Mouse (Mus musculus) liver, embryonic 14.5 days (tissue): ENCODE results near the gene Dpysl5. TPM values are rescaled to one million over a fixed set of nuclear protein-coding genes. Genes with fewer than 3 reads are reported as not detected.

Source experiments
- ATAC-seq: fragments of 200-750 bp; cut with Nextera tagmentation; 2 replicates; pipeline ENCODE4 v1.8.0; 2017; ENCODE audit warnings: moderate number of reproducible peaks, mild to moderate bottlenecking, moderate library complexity; ENCODE audit not compliant: insufficient read depth
- DNase-seq, 3 experiments: peaks; one replicate each; pipeline ENCODE4 v3.0.0-alpha.2; 2012 to 2013; ENCODE audit warnings: low read depth in 3 of 3, low spot score in 3 of 3
- H3K27ac ChIP-seq: fragments of 300-500 bp; sonication (generic); 2 replicates; pipeline ENCODE4 v1.5.1; 2014; ENCODE audit warnings: moderate library complexity, mild to moderate bottlenecking, control low read depth, inconsistent platforms
- H3K27me3 ChIP-seq: fragments of 300-500 bp; sonication (generic); 2 replicates; pipeline ENCODE4 v1.6.1; 2014; ENCODE audit warnings: mild to moderate bottlenecking, low read length, moderate library complexity; ENCODE audit not compliant: control insufficient read depth, insufficient read depth
- H3K36me3 ChIP-seq: fragments of 300-500 bp; sonication (generic); replicated peaks from 2 replicates; pipeline ENCODE4 v1.6.1; 2014; ENCODE audit warnings: low read depth; ENCODE audit not compliant: control insufficient read depth, insufficient read depth
- H3K4me1 ChIP-seq, 2 experiments: fragments of 200-500 bp in 1 of 2; fragments of 300-500 bp in 1 of 2; sonication (generic) in 1 of 2; replicated peaks; 2 replicates each; pipeline ENCODE4 v1.6.1; 2012 to 2014; ENCODE audit warnings: antibody characterized with exemption in 1 of 2, inconsistent platforms in 1 of 2, low read length in 1 of 2; ENCODE audit not compliant: control insufficient read depth in 2 of 2, insufficient read depth in 2 of 2
- H3K4me2 ChIP-seq: fragments of 300-500 bp; sonication (generic); 2 replicates; pipeline ENCODE4 v1.6.1; 2014; ENCODE audit warnings: low read depth, mild to moderate bottlenecking, control low read depth, moderate library complexity
- H3K4me3 ChIP-seq, 2 experiments: fragments of 200-500 bp in 1 of 2; fragments of 300-500 bp in 1 of 2; sonication (generic) in 1 of 2; 2 replicates each; pipeline ENCODE4 v1.5.1; 2012 to 2014; ENCODE audit warnings: low read depth in 2 of 2, low read length in 2 of 2, mild to moderate bottlenecking in 2 of 2, control low read depth in 1 of 2, inconsistent platforms in 1 of 2, moderate library complexity in 1 of 2; ENCODE audit not compliant: insufficient read depth in 1 of 2
- H3K9ac ChIP-seq: fragments of 300-500 bp; sonication (generic); replicated peaks from 2 replicates; pipeline ENCODE4 v1.6.1; 2014; ENCODE audit warnings: mild to moderate bottlenecking, control low read depth, moderate library complexity
- H3K9me3 ChIP-seq: fragments of 300-500 bp; sonication (generic); 2 replicates; pipeline ENCODE4 v1.6.1; 2016; ENCODE audit warnings: low read length, mixed read lengths; ENCODE audit not compliant: control insufficient read depth
- CTCF ChIP-seq: IDR thresholded peaks from 2 replicates; pipeline ENCODE4 v1.5.1; 2016; ENCODE audit warnings: antibody characterized with exemption, low read depth, control low read depth
- EP300 ChIP-seq: IDR thresholded peaks from 2 replicates; pipeline ENCODE4 v1.6.1; 2016; ENCODE audit warnings: antibody characterized with exemption, low read depth
- WGBS: fragments of 180-500 bp; shearing (Covaris S2); extraction: QIAGEN DNeasy Blood & Tissue Kit; methylation state at CpG from one replicate; pipeline ENCODE4 v1.1.7; 2014; ENCODE audit not compliant: insufficient replicate concordance; 5-methylcytosine and 5-hydroxymethylcytosine counted together
- polyA plus RNA-seq, 2 experiments: library from polyadenylated mRNA; depleted of rRNA in 1 of 2; stranded (reverse) in 1 of 2; unstranded in 1 of 2; fragments of >200 nt; fragmentation: Nextera tagmentation in 1 of 2; extraction: Ambion mirVana in 1 of 2; gene quantifications; 2 replicates each; pipeline versions ENCODE4 v1.2.1 to v1.2.3; 2012 to 2014

The Dpysl5 gene
- polyA plus RNA-seq, 2 experiments: 0.15 to 0.23 TPM

DNA sequence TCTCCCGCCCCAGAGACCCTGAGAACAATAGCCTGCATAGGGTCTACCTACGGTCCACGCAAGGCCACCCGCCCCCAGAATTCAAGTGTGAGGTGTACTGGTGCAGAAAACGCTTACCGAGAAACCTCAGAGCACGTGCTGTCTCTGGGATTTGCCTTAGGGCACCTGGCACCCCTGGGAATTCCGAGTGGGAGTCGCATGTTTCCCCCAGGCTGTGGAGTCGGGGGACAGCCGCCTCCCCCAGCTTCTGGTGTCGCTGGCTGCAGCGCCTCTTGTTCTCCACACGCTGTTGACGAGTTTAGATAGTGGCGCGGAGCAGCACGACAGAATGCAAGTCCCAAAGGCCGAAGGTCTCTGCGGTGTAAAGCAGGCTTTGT is 1.9 kb downstream of the Dpysl5 start:
- Histone ChIP-seq H3K36me3 (no peaks in the 10 kb centered on the region), H3K4me1 (no peaks in the 10 kb centered on the region), H3K4me3 (no peak overlapping the region), H3K9ac (no peak overlapping the region), H3K9me3 (no peaks in the 10 kb centered on the region), H3K4me2 (peak overlapping the region; percentile 28), H3K27me3 (peaks cover 52% of the 10 kb centered on the region), H3K27ac (no peak overlapping the region)
- TF ChIP-seq CTCF: no peak
- no peak for TF ChIP-seq EP300
- no peak for ATAC-seq
- no peak for DNase-seq
- 1% methylated on average over 20 of the region's 20 CpGs for WGBS

DNA sequence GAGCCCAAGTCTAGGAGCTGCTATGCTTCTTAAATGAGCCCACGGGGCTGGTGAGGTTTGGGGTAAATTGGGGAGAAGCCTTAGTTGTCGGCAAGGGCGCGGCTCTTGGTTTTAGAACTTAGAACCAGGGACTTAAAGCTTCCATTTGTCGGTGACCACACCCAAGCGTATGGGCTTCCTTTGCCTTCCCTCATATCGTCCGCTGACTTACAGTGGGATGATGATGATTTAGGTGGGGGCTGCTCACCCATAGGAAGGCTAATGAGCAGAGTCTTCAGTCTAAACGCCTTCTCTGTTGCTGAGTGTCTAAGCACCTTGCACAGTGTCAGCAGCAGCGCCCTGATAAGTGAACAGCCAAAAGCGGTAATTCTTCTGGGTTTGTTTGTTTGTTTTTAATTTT is 2.3 kb downstream of the Dpysl5 start:
- WGBS: 18% methylated on average over 11 of the region's 11 CpGs
- H3K27ac ChIP-seq: no peak overlapping the region
- no peaks in the 10 kb centered on the region for H3K36me3 ChIP-seq
- H3K4me3 ChIP-seq: no peak overlapping the region
- H3K27me3 ChIP-seq: peaks cover 52% of the 10 kb centered on the region
- H3K4me1 ChIP-seq: no peaks in the 10 kb centered on the region
- peak overlapping the region; percentile 28; the same call in 1 of the 2 replicates for H3K4me2 ChIP-seq
- no peak for ATAC-seq
- TF ChIP-seq CTCF: no peak
- no peak for TF ChIP-seq EP300
- H3K9ac ChIP-seq: no peak overlapping the region
- DNase-seq: no peak
- H3K9me3 ChIP-seq: no peaks in the 10 kb centered on the region

DNA sequence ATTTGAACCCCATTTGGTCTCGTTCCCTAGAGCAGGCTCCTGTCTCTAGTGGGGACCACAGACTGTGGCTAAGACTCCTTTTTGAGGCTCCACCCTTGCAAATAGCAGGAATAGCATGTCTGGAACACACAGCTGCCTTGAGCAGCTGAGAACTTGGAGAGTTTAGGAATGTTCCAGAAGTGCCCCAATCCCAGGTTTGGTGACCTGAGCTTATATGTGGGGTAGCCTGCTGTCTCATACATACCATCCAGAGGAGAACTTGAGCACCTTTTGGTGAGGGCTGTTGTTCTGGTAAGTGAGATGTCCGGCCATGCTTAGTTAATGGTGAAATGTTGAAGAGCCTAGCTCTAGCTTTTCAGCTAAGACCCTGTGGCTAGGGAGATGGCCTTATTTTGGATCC is 4.9 kb downstream of the Dpysl5 start:
- Histone ChIP-seq H3K4me2 (no peak overlapping the region), H3K27ac (no peak overlapping the region), H3K27me3 (peaks cover 34% of the 10 kb centered on the region), H3K9me3 (no peaks in the 10 kb centered on the region), H3K9ac (no peak overlapping the region), H3K4me1 (no peaks in the 10 kb centered on the region), H3K4me3 (no peak overlapping the region), H3K36me3 (no peaks in the 10 kb centered on the region)
- DNase-seq (no peak), ATAC-seq (no peak)
- no peak for TF ChIP-seq CTCF
- no peak for TF ChIP-seq EP300
- 55% methylated on average over 2 of the region's 2 CpGs for WGBS

DNA sequence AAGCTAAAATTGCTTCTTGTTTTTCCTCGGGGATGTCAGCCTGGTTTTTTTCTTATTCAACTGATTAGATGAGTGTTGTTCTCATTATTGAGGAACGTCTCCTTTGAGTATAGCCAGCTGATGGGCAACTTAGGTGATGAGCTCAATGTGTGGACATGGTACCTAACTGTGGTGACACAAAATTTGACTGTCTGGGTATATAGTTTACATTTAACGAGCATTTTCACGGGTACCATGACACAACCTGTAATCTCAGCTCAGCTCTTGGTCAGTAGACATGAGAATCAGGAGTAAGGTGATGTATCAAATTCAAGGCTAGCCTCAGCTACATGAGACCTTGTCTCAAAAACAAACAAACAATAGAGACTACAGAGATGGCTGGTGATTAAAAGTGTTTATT is 6.1 kb downstream of the Dpysl5 start:
- Histone ChIP-seq H3K4me1 (no peaks in the 10 kb centered on the region), H3K4me3 (no peak overlapping the region), H3K4me2 (no peak overlapping the region), H3K36me3 (no peaks in the 10 kb centered on the region), H3K9ac (no peak overlapping the region), H3K27me3 (peaks cover 22% of the 10 kb centered on the region), H3K27ac (no peak overlapping the region), H3K9me3 (no peaks in the 10 kb centered on the region)
- no peak for TF ChIP-seq EP300
- TF ChIP-seq CTCF: no peak
- ATAC-seq (no peak), DNase-seq (no peak)
- 61% methylated on average over 4 of the region's 4 CpGs for WGBS

DNA sequence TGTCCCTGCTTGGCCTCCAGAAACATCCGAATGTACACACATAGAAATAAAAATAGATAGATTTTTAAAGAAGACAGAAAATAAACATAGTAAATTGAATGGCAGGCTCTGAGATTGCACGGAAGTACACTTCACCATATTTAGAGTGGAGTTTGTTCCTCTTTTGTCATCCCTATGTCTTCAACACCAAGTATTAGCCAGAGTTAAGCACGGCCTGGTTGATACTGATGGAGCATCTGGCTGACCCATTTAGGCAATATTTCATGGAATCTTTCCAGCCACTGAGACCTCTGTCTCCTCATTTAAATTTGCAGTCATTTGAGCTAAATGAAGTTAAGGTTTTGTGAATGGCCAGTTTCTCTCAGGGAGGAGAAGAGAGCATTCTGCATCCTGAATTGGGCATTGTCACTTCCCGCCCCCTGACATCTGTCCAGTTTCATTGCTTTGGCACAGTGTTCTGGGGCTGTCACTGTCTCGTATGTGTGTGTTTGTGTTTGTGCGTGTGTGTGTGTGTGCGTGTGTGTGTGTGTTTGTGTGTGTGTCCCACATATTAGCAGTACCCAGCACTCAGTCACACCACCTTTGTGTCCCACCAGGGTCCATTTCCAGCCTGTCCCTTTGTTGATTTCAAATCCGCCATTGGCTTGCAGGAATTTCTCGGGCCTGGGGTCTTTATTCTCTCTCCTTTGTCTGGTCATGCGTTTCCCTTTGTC is 6.8 kb downstream of the Dpysl5 start:
- H3K9me3 ChIP-seq: no peaks in the 10 kb centered on the region
- no peak for TF ChIP-seq CTCF
- TF ChIP-seq EP300: no peak
- no peak overlapping the region for H3K4me2 ChIP-seq
- no peak overlapping the region for H3K4me3 ChIP-seq
- peaks cover 15% of the 10 kb centered on the region for H3K27me3 ChIP-seq
- H3K27ac ChIP-seq: no peak overlapping the region
- H3K4me1 ChIP-seq: no peaks in the 10 kb centered on the region
- DNase-seq (no peak), ATAC-seq (no peak)
- no peak overlapping the region for H3K9ac ChIP-seq
- no peaks in the 10 kb centered on the region for H3K36me3 ChIP-seq
- WGBS: 58% methylated on average over 10 of the region's 10 CpGs
